Mouse (Mus musculus): ENCODE measurements around the gene Nfyc.

- TF ChIP-seq POLR2A (IDR thresholded peaks at IDR 0.05; ENCODE audit: borderline replicate concordance, low read depth, low read length) (no peak), CTCF (IDR thresholded peaks at IDR 0.05; ENCODE audit: low read depth, low read length) (no peak)
These were observed 34.8 kb upstream of the Nfyc start for GRCm38 (mm10) chr4:120866211-120866610.
